Mouse (Mus musculus) frontal cortex, postnatal 25 days (tissue): ENCODE measurements around the gene Galnt9.

Experiments used
- DNase-seq, 2 experiments: peaks; one replicate each; pipeline ENCODE4 v3.0.0; 2022; ENCODE audit warnings: low spot score in 2 of 2

Galnt9 gene

GRCm38 (mm10) chr5:110543951-110544690 lies at the start of gene Galnt9:
TSS of gene Galnt9 (plus strand) at chr5:110544355.
- peak; percentile 41 to 53 for DNase-seq

- DNase-seq, result no peak
These were observed 49.8 kb upstream of the Galnt9 start for GRCm38 (mm10) chr5:110494396-110494795.

- no peak for DNase-seq
These were observed 49.1 kb upstream of the Galnt9 start for GRCm38 (mm10) chr5:110495051-110495450.

- DNase-seq, result no peak
These were observed 46.6 kb upstream of the Galnt9 start for GRCm38 (mm10) chr5:110497556-110497955.

- DNase-seq, result no peak
These were observed 46.1 kb upstream of the Galnt9 start for GRCm38 (mm10) chr5:110498071-110498470.

- no peak for DNase-seq
These were observed 43.9 kb upstream of the Galnt9 start for GRCm38 (mm10) chr5:110500233-110500632.

- DNase-seq, result no peak
These were observed 40.8 kb upstream of the Galnt9 start for GRCm38 (mm10) chr5:110503361-110503760.

GRCm38 (mm10) chr5:110505611-110506294 lies 38.4 kb upstream of the Galnt9 start:
- DNase-seq, result no peak

GRCm38 (mm10) chr5:110506295-110506616 lies 37.9 kb upstream of the Galnt9 start:
- no peak for DNase-seq

GRCm38 (mm10) chr5:110506856-110507255 lies 37.3 kb upstream of the Galnt9 start:
- no peak for DNase-seq

- no peak for DNase-seq
These were observed 36.2 kb upstream of the Galnt9 start for GRCm38 (mm10) chr5:110507943-110508342.

- DNase-seq, result no peak
These were observed 33.8 kb upstream of the Galnt9 start for GRCm38 (mm10) chr5:110510357-110510756.

- DNase-seq, result no peak
These were observed 30.4 kb upstream of the Galnt9 start for GRCm38 (mm10) chr5:110513791-110514190.

- DNase-seq, result no peak
These were observed 29.5 kb upstream of the Galnt9 start for GRCm38 (mm10) chr5:110514694-110515093.

GRCm38 (mm10) chr5:110516390-110516789 lies 27.8 kb upstream of the Galnt9 start:
- DNase-seq, result no peak

GRCm38 (mm10) chr5:110518086-110518783 lies 25.9 kb upstream of the Galnt9 start:
- no peak for DNase-seq

GRCm38 (mm10) chr5:110520974-110521373 lies 23.2 kb upstream of the Galnt9 start:
- DNase-seq, result no peak

- DNase-seq, result no peak
These were observed 22.3 kb upstream of the Galnt9 start for GRCm38 (mm10) chr5:110521822-110522221.

- DNase-seq, result no peak
These were observed 20.9 kb upstream of the Galnt9 start for GRCm38 (mm10) chr5:110523296-110523695.

GRCm38 (mm10) chr5:110525701-110526100 lies 18.5 kb upstream of the Galnt9 start:
- DNase-seq, result no peak

GRCm38 (mm10) chr5:110526556-110526955 lies 17.6 kb upstream of the Galnt9 start:
- no peak for DNase-seq

GRCm38 (mm10) chr5:110531091-110531490 lies 13.1 kb upstream of the Galnt9 start:
- DNase-seq, result no peak

GRCm38 (mm10) chr5:110534402-110534801 lies 9.8 kb upstream of the Galnt9 start:
- DNase-seq, result no peak
